Mouse (Mus musculus) E14TG2a.4 (cell line): Measurements from ENCODE around the gene Phf24.

Experiments used
- CTCF ChIP-seq: conservative IDR thresholded peaks from 2 replicates; pipeline ENCODE4 v1.5.1; 2014; ENCODE audit warnings: low read length
- NANOG ChIP-seq: IDR thresholded peaks from 2 replicates; pipeline ENCODE4 v1.6.1; 2014; ENCODE audit warnings: borderline replicate concordance, low read length, mixed read lengths

DNA sequence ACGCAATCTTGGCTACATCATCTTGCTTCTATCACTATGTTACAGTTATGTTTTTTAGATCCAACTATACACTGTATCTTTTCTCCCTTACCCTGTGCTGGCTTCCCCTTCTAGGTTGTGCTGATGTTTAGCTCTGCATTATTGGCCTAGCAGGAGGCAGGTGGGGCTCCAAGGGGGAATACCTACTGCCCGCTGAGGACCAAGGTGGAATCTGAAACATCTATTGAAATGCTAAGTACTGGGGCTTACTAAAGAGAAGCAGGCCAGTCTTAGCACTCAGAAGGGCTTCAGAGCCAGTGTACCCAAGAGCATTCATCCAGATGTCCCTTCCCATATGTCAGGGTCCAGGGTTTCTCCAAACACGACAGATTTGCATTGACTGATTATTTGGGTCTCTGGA lies 17.5 kb upstream of the Phf24 start:
- no peak for TF ChIP-seq CTCF
- peak; percentile 13; the same call in 1 of the 2 replicates for TF ChIP-seq NANOG
